Comparison of ENCODE assay signal across 8 mouse cellular contexts in the genomic region with DNA sequence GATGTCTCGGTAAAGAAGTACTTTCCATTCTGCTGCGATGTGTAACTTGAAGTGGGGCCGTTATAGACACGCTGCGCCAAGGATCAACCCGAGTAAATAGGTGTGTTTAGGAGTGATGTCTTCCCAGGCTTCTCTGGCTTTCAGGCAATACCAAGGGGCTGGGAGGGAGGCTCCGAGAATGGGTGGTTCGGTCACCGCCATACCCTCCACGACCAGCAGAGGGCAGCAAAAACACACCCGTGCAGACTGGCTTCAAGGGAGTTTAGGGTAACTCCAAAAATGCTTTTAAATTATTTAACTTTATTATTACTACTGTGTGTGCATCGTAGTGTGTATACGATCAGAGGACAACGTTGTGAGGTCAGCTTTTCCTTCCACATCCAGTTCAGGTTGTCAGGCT. TPM values are rescaled to one million over a fixed set of nuclear protein-coding genes. Genes with fewer than 3 reads are reported as not detected.
DNase-seq lines count a peak whose midpoint lies in the region; ATAC-seq lines count a peak whose summit lies in the region.

No protein-coding gene starts in this region.

- H3K4me3 ChIP-seq in kidney, embryonic 14.5 days (ENCODE audit: low read length): no peak overlapping the region
- no peak overlapping the region for H3K4me3 ChIP-seq in limb, embryonic 12.5 days (replicated peaks)

- H3K9me3 ChIP-seq in kidney, embryonic 14.5 days (ENCODE audit: control insufficient read depth, low read length): no peaks in the 10 kb centered on the region
- H3K9me3 ChIP-seq in limb, embryonic 12.5 days: no peaks in the 10 kb centered on the region

- H3K9ac ChIP-seq in kidney, embryonic 14.5 days (ENCODE audit: low read depth, low read length): no peak overlapping the region
- no peak overlapping the region for H3K9ac ChIP-seq in limb, embryonic 12.5 days (replicated peaks)

- no peaks in the 10 kb centered on the region for H3K36me3 ChIP-seq in kidney, embryonic 14.5 days (ENCODE audit: control insufficient read depth, insufficient read depth, low read length)
- no peaks in the 10 kb centered on the region for H3K36me3 ChIP-seq in limb, embryonic 12.5 days

- H3K4me1 ChIP-seq in kidney, embryonic 14.5 days (ENCODE audit: control insufficient read depth, insufficient read depth, low read length): peaks cover 36% of the 10 kb centered on the region
- peaks cover 27% of the 10 kb centered on the region for H3K4me1 ChIP-seq in limb, embryonic 12.5 days (replicated peaks)

- no peaks in the 10 kb centered on the region for H3K27me3 ChIP-seq in kidney, embryonic 14.5 days (ENCODE audit: control insufficient read depth, insufficient read depth, low read length)
- 0 out of 2 replicates have a peak, but pooled peaks cover 7% of the 10 kb centered on the region for H3K27me3 ChIP-seq in limb, embryonic 12.5 days

- DNase-seq in kidney, adult 11 months: peak; percentile 70
- DNase-seq in cerebellum, adult 9-10 months: peak; percentile 82
- peak; percentile 88 to 92 for DNase-seq in frontal cortex, postnatal 25 days (ENCODE audit: low spot score in 2 of 2)
- DNase-seq in kidney, adult 8-10 months: peak; percentile 59 to 87
- peak; percentile 85 for DNase-seq in naive thymus-derived CD4-positive, alpha-beta T cell, adult 2 months (ENCODE audit: low read depth)
- peak; percentile 70 to 74 for DNase-seq in spleen, postnatal 36 days (ENCODE audit: low spot score in 2 of 2)

- H3K4me2 ChIP-seq in kidney, embryonic 14.5 days (replicated peaks; ENCODE audit: low read depth, low read length): no peak overlapping the region; the same call in 1 of the 2 replicates
- no peak overlapping the region for H3K4me2 ChIP-seq in limb, embryonic 12.5 days

- 7% methylated on average over 14 of the region's 14 CpGs for WGBS in kidney, embryonic 14.5 days
- 8% methylated on average over 14 of the region's 14 CpGs for WGBS in limb, embryonic 12.5 days

- no peak for ATAC-seq in kidney, embryonic 14.5 days (ENCODE audit: low FRiP score, low TSS enrichment)
- 0 out of 2 replicates have a peak, but pooled peaks have one; percentile 34 for ATAC-seq in limb, embryonic 12.5 days (ENCODE audit: insufficient number of reproducible peaks, insufficient read depth, low FRiP score, low TSS enrichment, low read depth)

- no peak overlapping the region for H3K27ac ChIP-seq in kidney, embryonic 14.5 days (ENCODE audit: low read depth, low read length)
- no peak overlapping the region for H3K27ac ChIP-seq in limb, embryonic 12.5 days

RNA-seq across cellular contexts. Expression of gene Ssr1, which starts 24.7 kb away (rescaled TPM):
- polyA plus RNA-seq in kidney, embryonic 14.5 days (2014; fragmentation: Nextera tagmentation; extraction: Ambion mirVana): 76.7 and 133 TPM in 2 replicates
- polyA plus RNA-seq in limb, embryonic 12.5 days (2016; fragmentation: Nextera tagmentation; extraction: Ambion mirVana): 128 and 134 TPM in 2 replicates
